Mouse (Mus musculus): ENCODE measurements around the gene Galnt13. TPM values are rescaled to one million over a fixed set of nuclear protein-coding genes. Genes with fewer than 3 reads are reported as not detected.

The Galnt13 gene
- not detected for polyA plus RNA-seq (2017; shearing (Covaris generic))

DNA sequence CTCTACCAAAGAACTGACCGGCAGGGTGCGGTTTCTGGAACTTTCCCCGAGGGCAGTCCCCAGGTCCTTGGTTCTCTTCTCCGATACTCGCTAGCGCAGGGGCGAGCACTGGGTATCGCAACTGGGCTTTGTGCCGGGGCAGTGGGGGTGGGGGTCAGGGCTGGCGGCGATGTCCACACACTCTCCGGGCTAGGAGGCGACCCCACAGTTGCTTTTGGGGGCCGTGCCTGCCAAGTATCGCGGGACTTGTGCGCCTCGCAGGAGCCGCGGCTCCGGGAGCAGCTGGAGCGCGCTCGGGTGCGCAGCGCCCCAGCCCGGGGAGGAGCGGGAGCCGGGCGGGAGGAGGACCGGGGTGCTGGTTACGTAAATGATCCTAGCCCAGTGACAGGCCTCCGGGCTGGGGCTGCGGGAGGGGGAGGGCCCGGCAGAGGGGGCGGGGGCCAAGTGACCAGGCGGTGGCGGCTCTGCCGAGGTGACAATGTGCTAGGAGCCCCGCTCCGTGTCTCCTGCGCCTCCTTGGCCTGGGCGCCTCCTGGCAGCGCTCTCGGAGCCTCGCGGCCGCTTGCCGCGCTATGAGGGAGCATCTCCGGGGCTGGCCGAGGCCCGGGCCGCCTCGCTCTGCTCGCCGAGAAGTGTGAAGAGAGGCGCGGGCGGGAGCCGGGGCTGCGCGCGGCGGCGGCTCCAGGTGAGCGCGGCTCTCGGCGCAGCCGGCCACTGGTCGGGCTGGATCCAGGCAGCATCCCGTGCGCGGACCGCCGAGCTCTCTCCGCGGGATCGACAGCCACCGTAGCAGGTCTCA is at the start of gene Galnt13:
Gene Galnt13 (plus strand): TSS at position 381 of the 799 bp plus-strand sequence.

